Mouse (Mus musculus) limb, embryonic 15.5 days (tissue): ENCODE results near the gene Idh3b. TPM values are rescaled to one million over a fixed set of nuclear protein-coding genes. Genes with fewer than 3 reads are reported as not detected.

Experiments
- ATAC-seq: fragments of 200-750 bp; cut with Nextera tagmentation; 2 replicates; pipeline ENCODE4 v1.8.0; 2017; ENCODE audit warnings: low read depth, moderate TSS enrichment; ENCODE audit not compliant: insufficient number of reproducible peaks, low FRiP score, low TSS enrichment
- H3K27ac ChIP-seq: fragments of 300-500 bp; sonication (generic); 2 replicates; pipeline ENCODE4 v1.5.1; 2015; ENCODE audit warnings: moderate library complexity, mild to moderate bottlenecking, inconsistent platforms
- H3K27me3 ChIP-seq: fragments of 300-500 bp; sonication (generic); 2 replicates; pipeline ENCODE4 v1.6.1; 2015; ENCODE audit warnings: inconsistent platforms
- H3K36me3 ChIP-seq: fragments of 300-500 bp; sonication (generic); 2 replicates; pipeline ENCODE4 v1.6.1; 2015; ENCODE audit warnings: inconsistent platforms
- H3K4me1 ChIP-seq: fragments of 300-500 bp; sonication (generic); 2 replicates; pipeline ENCODE4 v1.6.1; 2015; ENCODE audit warnings: inconsistent platforms
- H3K4me2 ChIP-seq: fragments of 300-500 bp; sonication (generic); 2 replicates; pipeline ENCODE4 v1.6.1; 2015; ENCODE audit warnings: mild to moderate bottlenecking, inconsistent platforms
- H3K4me3 ChIP-seq: fragments of 300-500 bp; sonication (generic); 2 replicates; pipeline ENCODE4 v1.5.1; 2015; ENCODE audit warnings: mild to moderate bottlenecking, inconsistent platforms
- H3K9ac ChIP-seq: fragments of 300-500 bp; sonication (generic); 2 replicates; pipeline ENCODE4 v1.6.1; 2015; ENCODE audit warnings: inconsistent platforms
- H3K9me3 ChIP-seq: fragments of 300-500 bp; sonication (generic); 2 replicates; pipeline ENCODE4 v1.6.1; 2016; ENCODE audit warnings: inconsistent platforms
- WGBS: fragments of 180-500 bp; shearing (Covaris S2); methylation state at CpG from one replicate; pipeline ENCODE4 v1.1.7; 2015; 5-methylcytosine and 5-hydroxymethylcytosine counted together
- polyA plus RNA-seq: library from polyadenylated mRNA; unstranded; fragments of >200 nt; fragmentation: Nextera tagmentation; extraction: Ambion mirVana; gene quantifications from 2 replicates; pipeline ENCODE4 v1.2.1, GENCODE M21; 2015

Gene Idh3b
- polyA plus RNA-seq, 1 experiment from 2014 or later: 144 TPM

DNA sequence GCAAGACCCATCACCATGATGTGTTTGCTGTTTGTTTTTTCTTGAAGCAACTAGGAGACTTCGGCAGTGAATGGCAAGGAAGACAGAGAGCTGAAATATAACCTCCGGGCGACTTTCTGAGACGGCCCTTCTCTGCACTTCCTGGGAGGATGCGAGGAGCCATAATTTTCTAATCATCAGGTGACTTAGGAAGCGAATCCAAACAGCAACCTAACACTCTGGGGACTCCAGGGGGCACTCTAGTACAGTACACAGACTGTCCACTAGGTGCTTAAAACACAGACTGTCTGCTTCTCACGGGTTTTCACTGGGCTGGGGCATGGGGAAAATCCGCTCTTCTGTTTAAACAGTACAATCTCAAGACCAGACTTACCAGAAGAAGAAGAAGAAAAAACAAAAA lies 7.1 kb upstream of the Idh3b start:
- WGBS: 10% methylated on average over 8 of the region's 8 CpGs
- Histone ChIP-seq H3K9ac (no peak overlapping the region), H3K4me2 (no peak overlapping the region), H3K27ac (no peak overlapping the region), H3K27me3 (peaks cover 16% of the 10 kb centered on the region), H3K4me1 (peaks cover 33% of the 10 kb centered on the region), H3K9me3 (no peaks in the 10 kb centered on the region), H3K36me3 (no peaks in the 10 kb centered on the region), H3K4me3 (no peak overlapping the region)
- no peak for ATAC-seq

DNA sequence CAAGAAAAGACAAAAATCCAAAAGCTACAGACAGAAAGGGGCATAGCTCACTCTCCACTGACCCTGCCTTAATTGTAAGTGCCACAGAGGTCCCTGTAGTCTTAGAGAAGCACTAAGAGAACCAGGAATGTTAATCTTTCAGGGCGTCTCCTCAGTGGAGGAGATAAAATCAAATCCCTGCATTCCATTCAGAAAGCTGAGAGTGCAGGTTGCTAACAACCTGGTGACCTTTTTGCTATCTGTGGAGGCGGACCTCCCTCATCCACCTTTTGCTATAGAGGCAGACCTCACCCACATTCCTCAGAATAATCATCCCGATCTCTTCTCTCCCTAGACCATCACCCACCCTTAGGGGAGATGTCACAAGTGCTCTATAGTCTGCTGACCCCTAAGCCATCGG lies 4.7 kb upstream of the Idh3b start:
- Histone ChIP-seq H3K4me3 (no peak overlapping the region), H3K4me2 (no peak overlapping the region), H3K4me1 (peaks cover 12% of the 10 kb centered on the region; the same call in 1 of the 2 replicates), H3K36me3 (no peaks in the 10 kb centered on the region), H3K27me3 (peaks cover 11% of the 10 kb centered on the region), H3K9me3 (no peaks in the 10 kb centered on the region), H3K27ac (no peak overlapping the region), H3K9ac (no peak overlapping the region)
- ATAC-seq: no peak
- 65% methylated on average over 4 of the region's 4 CpGs for WGBS

DNA sequence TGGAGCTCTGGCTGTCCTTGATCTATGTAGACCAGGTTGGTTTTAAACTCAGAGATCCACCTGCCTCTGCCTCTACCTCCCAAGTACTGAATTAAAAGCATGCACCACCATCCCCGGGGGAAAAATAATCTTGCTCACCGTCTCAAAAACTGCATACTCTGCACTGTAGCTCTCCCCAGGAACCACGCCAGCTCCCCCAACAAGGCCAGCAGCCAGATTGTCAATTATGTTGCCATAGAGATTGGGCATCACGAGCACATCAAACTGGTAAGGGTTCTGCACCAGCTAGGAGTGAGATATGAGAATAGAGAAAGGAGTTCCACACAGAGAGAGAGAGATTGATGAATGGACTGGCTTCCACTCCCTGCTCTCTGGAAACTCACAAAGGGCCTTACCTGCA lies 3.5 kb downstream of the Idh3b start:
- H3K9me3 ChIP-seq: no peaks in the 10 kb centered on the region
- WGBS: 65% methylated on average over 4 of the region's 4 CpGs
- no peak overlapping the region for H3K4me3 ChIP-seq
- no peak overlapping the region for H3K27ac ChIP-seq
- no peaks in the 10 kb centered on the region for H3K27me3 ChIP-seq
- no peak for ATAC-seq
- H3K9ac ChIP-seq: no peak overlapping the region
- H3K4me1 ChIP-seq: peaks cover 26% of the 10 kb centered on the region
- peaks cover 57% of the 10 kb centered on the region for H3K36me3 ChIP-seq
- no peak overlapping the region for H3K4me2 ChIP-seq

DNA sequence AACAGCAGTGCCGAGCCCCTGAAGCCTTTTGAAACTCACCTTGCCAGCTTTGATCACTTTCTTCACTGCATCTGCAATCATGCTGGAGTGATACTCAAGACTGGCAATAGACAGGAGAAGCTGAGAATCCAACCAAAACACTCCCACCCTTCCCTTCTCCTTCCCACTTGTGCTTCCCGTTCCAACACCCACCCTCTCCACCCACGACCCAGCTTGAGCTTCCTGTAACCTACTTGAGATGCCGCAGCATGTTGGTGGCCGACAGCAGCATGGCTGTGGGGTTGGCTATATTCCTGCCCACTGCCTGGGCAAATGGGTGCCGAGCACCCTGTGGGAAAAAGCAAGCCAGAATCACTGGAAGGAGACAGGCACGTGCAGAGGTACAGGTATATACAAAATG lies 4.1 kb downstream of the Idh3b start:
- 58% methylated on average over 7 of the region's 7 CpGs for WGBS
- Histone ChIP-seq H3K27me3 (no peaks in the 10 kb centered on the region), H3K4me1 (peaks cover 32% of the 10 kb centered on the region), H3K9me3 (no peaks in the 10 kb centered on the region), H3K4me3 (no peak overlapping the region), H3K4me2 (no peak overlapping the region), H3K9ac (no peak overlapping the region), H3K27ac (no peak overlapping the region), H3K36me3 (peaks cover 62% of the 10 kb centered on the region)
- no peak for ATAC-seq

DNA sequence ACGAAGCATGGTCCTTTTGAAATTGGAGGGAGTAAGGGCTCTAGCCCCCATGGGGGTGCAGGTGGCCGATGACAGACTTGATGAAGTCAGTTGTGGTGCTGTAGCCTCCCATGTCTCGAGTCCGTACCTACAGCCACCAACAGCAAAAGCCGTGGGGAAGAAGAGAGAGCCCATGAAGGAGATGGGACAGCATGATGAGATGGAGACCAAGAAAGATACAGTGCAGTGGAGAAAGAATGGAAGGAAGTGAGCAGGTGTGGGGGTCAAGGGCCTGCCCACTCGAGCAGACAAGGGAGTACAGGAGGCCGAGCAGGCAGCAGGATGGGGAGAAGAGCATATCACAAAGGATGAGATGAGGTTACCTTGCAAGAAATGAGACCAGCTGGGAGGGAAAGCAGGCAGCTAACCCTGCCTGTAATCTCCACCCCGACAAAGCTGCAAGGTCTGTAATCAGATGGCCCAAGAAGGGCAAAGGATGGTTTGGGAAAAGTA lies 4.7 kb downstream of the Idh3b start:
- H3K9ac ChIP-seq: no peak overlapping the region
- WGBS: 42% methylated on average over 8 of the region's 8 CpGs
- no peak overlapping the region for H3K4me3 ChIP-seq
- no peaks in the 10 kb centered on the region for H3K27me3 ChIP-seq
- H3K9me3 ChIP-seq: no peaks in the 10 kb centered on the region
- peaks cover 62% of the 10 kb centered on the region for H3K36me3 ChIP-seq
- H3K4me1 ChIP-seq: peaks cover 33% of the 10 kb centered on the region
- H3K4me2 ChIP-seq: no peak overlapping the region
- no peak overlapping the region for H3K27ac ChIP-seq
- no peak for ATAC-seq

DNA sequence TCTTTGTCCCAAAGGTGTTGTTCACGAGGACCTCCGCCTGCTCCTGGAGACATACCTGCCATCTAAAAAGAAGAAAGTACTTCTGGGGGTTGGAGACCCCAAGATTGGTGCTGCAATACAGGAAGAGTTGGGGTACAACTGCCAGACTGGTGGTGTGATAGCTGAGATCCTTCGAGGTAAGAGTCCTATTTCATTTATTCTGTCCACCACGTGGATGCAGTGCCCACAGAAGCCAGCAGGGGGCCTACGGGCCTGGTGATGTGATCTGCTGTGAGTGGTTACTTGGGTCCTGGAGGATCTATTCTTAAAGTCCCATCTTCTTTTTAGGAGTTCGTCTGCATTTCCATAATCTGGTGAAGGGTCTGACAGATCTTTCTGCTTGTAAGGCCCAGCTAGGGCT lies 8.7 kb downstream of the Idh3b start:
- ATAC-seq: no peak
- Histone ChIP-seq H3K27me3 (no peaks in the 10 kb centered on the region), H3K9ac (no peak overlapping the region), H3K4me2 (peak overlapping the region; percentile 67), H3K9me3 (no peaks in the 10 kb centered on the region), H3K36me3 (peaks cover 50% of the 10 kb centered on the region), H3K27ac (no peak overlapping the region), H3K4me3 (peak overlapping the region; percentile 90), H3K4me1 (peaks cover 27% of the 10 kb centered on the region)
- 47% methylated on average over 6 of the region's 6 CpGs for WGBS

DNA sequence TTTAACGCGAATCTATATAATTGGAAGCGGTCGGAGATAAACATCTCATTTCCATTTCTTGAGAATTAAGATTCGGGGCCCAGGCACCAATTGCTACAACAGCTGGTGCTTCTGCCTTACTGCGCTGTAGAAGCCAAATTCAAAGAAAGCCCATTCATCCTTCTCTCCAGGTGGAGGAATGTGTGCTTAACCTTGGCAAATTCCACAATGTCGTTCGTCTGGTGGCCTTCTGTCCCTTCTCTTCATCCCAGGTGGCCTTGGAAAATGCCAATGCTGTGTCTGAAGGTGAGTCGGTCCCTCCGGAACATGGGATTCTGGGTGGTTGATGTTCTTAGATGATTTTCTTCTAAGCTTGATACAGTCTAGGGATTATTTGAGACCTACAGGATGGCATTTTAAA lies 9.5 kb downstream of the Idh3b start:
- no peak for ATAC-seq
- Histone ChIP-seq H3K27ac (peak overlapping the region; percentile 91), H3K4me2 (peak overlapping the region; percentile 67), H3K9ac (peak overlapping the region; percentile 88), H3K36me3 (peaks cover 42% of the 10 kb centered on the region), H3K9me3 (no peaks in the 10 kb centered on the region), H3K4me1 (peaks cover 27% of the 10 kb centered on the region), H3K4me3 (peak overlapping the region; percentile 90), H3K27me3 (no peaks in the 10 kb centered on the region)
- under 1% methylated on average over 10 of the region's 10 CpGs for WGBS

DNA sequence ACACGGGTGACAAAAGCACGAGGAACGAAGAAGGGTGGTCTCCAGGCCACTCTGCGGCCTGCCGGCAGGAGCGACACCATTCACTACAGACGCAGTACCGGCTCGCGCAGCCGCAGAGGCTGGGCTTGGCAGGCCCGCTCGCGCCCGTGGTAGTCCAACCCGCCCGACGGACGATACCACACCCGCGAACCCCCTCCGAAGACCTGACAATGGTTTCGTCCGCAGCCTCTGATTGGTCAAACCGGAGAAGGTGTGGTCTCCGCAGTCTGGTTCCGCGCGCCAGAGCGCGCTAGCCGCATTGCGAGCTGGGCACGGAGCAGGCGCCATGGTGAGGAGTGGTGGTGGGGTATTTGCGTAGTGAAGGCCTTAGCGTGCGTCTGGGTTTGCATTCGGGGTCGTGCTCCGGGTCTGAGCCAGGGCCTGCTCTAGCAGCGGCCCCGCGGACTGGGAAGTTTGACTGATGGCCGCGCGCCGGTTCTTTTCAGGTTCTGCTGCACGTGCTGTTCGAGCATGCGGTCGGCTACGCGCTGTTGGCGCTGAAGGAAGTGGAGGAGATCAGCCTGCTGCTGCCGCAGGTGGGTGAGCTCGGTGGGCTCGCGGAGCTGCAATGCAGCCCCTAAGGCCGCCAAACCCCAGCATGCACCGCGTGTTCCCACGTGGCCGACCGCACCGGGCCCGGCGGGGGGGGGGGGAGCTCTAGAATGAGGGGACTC lies 10.0 kb downstream of the Idh3b start, which contains the start of gene Nop56:
TSS of gene Nop56 (plus strand) at position 282 of the 713 bp plus-strand sequence.
- Histone ChIP-seq H3K36me3 (peaks cover 37% of the 10 kb centered on the region), H3K4me3 (peak within 1 kb of the TSS; percentile 90), H3K27me3 (no peaks in the 10 kb centered on the region), H3K4me1 (peaks cover 27% of the 10 kb centered on the region), H3K9me3 (no peaks in the 10 kb centered on the region), H3K4me2 (peak within 1 kb of the TSS; percentile 67), H3K27ac (peak within 1 kb of the TSS; percentile 91), H3K9ac (peak within 1 kb of the TSS; percentile 88)
- peak; percentile 96 for ATAC-seq
- under 1% methylated on average over 68 of the region's 68 CpGs for WGBS

DNA sequence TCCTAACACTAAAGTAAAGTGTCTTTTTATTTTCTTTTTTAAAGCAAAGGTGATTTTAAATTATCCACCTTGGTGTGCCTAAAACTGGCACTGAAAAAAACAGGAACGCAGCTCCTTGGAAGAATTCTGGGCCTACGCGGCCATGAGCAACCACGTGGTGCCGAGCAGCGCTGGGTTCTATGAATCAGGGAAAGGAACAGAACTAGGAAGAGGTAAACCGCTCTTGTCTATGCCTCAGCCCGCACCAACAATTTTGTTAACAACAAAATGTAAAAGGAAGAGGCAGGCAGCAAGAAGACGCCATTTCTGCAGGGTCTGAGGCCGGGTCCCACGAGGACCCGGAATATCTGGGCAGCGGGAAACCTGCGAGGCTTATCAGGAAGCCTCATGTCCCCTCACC lies 10.6 kb downstream of the Idh3b start:
- H3K27ac ChIP-seq: peak overlapping the region; percentile 80
- peak overlapping the region; percentile 90 for H3K4me3 ChIP-seq
- peak overlapping the region; percentile 49 for H3K4me2 ChIP-seq
- no peaks in the 10 kb centered on the region for H3K27me3 ChIP-seq
- peak overlapping the region; percentile 44 for H3K9ac ChIP-seq
- H3K9me3 ChIP-seq: no peaks in the 10 kb centered on the region
- 1% methylated on average over 14 of the region's 14 CpGs for WGBS
- ATAC-seq: peak; percentile 4; the same call in 1 of the 2 replicates
- peaks cover 27% of the 10 kb centered on the region for H3K4me1 ChIP-seq
- peaks cover 34% of the 10 kb centered on the region for H3K36me3 ChIP-seq

DNA sequence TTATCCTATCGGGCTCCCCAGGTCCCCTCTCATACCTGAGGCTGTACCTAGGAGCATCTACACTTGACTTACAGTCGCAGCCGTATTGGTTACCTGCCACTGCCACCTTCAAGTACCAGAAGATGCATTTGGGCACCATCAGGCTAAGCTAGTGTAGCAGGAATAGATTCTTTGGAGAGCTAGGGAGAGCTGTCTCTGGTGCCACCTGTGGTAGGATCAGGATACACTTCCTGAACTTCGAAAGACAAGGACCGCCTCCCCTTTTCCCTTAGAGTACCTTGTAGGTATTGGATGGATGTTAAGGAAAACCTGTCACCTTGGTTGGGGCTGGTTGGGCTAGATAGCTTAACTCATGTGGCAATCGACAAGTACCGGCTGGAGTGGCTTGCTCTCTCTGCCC lies 16.3 kb downstream of the Idh3b start:
- Histone ChIP-seq H3K4me3 (no peak overlapping the region), H3K4me1 (peaks cover 2% of the 10 kb centered on the region; the same call in 1 of the 2 replicates), H3K9me3 (no peaks in the 10 kb centered on the region), H3K27ac (no peak overlapping the region), H3K9ac (no peak overlapping the region), H3K27me3 (no peaks in the 10 kb centered on the region), H3K36me3 (no peaks in the 10 kb centered on the region), H3K4me2 (no peak overlapping the region)
- ATAC-seq: no peak
- WGBS: 68% methylated on average over 7 of the region's 7 CpGs

DNA sequence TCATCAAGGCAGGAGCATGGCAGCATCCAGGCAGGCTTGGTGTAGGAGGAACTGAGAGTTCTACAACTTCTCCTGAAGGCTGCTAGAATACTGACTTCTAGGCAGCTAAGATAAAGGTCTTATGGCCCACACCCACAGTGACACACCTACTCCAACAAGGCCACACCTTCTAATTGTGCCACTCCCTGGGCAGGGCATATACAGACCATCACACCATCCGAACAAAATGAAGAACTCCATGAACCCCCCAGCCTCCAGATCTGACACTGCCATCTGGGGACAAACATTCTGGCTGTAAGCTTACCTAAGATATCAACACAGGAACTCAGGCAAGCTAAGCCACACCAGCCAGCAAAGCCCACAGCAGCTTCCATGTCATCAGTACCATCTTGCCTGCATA lies 18.8 kb downstream of the Idh3b start:
- no peak for ATAC-seq
- WGBS: 97% methylated on average over 1 of the region's 1 CpGs
- no peak overlapping the region for H3K4me2 ChIP-seq
- no peak overlapping the region for H3K27ac ChIP-seq
- H3K9me3 ChIP-seq: no peaks in the 10 kb centered on the region
- no peak overlapping the region for H3K4me3 ChIP-seq
- no peak overlapping the region for H3K9ac ChIP-seq
- H3K4me1 ChIP-seq: no peaks in the 10 kb centered on the region
- no peaks in the 10 kb centered on the region for H3K27me3 ChIP-seq
- H3K36me3 ChIP-seq: no peaks in the 10 kb centered on the region

DNA sequence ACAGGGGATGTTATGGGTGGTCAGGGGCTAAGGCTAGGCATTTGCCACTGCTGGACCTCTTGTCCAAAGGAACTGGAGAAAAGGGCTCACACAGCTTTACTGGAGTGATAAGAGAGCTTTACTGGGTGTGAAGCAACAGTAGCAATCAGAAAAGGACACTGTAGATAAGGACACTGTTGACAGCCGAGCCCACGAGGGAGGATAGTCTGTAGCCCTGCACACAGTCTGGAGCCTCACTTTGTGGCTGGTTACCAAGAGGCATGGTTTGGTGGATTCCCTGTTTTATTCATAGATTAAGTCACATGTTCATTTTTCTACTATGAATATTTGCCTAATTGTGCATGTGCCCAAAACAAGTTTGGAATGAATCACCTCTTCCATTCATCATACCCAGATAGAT lies 21.9 kb downstream of the Idh3b start:
- Histone ChIP-seq H3K36me3 (no peaks in the 10 kb centered on the region), H3K4me1 (no peaks in the 10 kb centered on the region), H3K27me3 (no peaks in the 10 kb centered on the region), H3K9me3 (no peaks in the 10 kb centered on the region), H3K4me2 (no peak overlapping the region), H3K27ac (no peak overlapping the region), H3K4me3 (no peak overlapping the region), H3K9ac (no peak overlapping the region)
- no peak for ATAC-seq
- 75% methylated on average over 2 of the region's 2 CpGs for WGBS
